Mouse (Mus musculus) forebrain, embryonic 12.5 days (tissue): ENCODE data around the gene Gata5. TPM values are rescaled to one million over a fixed set of nuclear protein-coding genes. Genes with fewer than 3 reads are reported as not detected.

Source experiments
- ATAC-seq: fragments of 200-750 bp; cut with Nextera tagmentation; 2 replicates; pipeline ENCODE4 v1.8.0; 2017; ENCODE audit warnings: moderate TSS enrichment; ENCODE audit not compliant: low FRiP score
- H3K27ac ChIP-seq: fragments of 300-500 bp; sonication (generic); 2 replicates; pipeline ENCODE4 v1.5.1; 2016; ENCODE audit warnings: mild to moderate bottlenecking
- H3K27me3 ChIP-seq: fragments of 300-500 bp; sonication (generic); 2 replicates; pipeline ENCODE4 v1.6.1; 2016; ENCODE audit warnings: mild to moderate bottlenecking
- H3K36me3 ChIP-seq: fragments of 300-500 bp; sonication (generic); replicated peaks from 2 replicates; pipeline ENCODE4 v1.6.1; 2016; ENCODE audit warnings: mild to moderate bottlenecking
- H3K4me1 ChIP-seq: fragments of 300-500 bp; sonication (generic); 2 replicates; pipeline ENCODE4 v1.6.1; 2016
- H3K4me2 ChIP-seq: fragments of 300-500 bp; sonication (generic); 2 replicates; pipeline ENCODE4 v1.6.1; 2016; ENCODE audit warnings: mild to moderate bottlenecking, moderate library complexity
- H3K4me3 ChIP-seq: fragments of 300-500 bp; sonication (generic); replicated peaks from 2 replicates; pipeline ENCODE4 v1.5.1; 2016; ENCODE audit warnings: mild to moderate bottlenecking
- H3K9ac ChIP-seq: fragments of 300-500 bp; sonication (generic); 2 replicates; pipeline ENCODE4 v1.6.1; 2016; ENCODE audit warnings: mild to moderate bottlenecking
- H3K9me3 ChIP-seq: fragments of 300-500 bp; sonication (generic); 2 replicates; pipeline ENCODE4 v1.6.1; 2016
- WGBS: fragments of 180-500 bp; shearing (Covaris S2); methylation state at CpG from one replicate; pipeline ENCODE4 v1.1.7; 2016; 5-methylcytosine and 5-hydroxymethylcytosine counted together
- polyA plus RNA-seq: library from polyadenylated mRNA; unstranded; fragments of >200 nt; fragmentation: Nextera tagmentation; extraction: Ambion mirVana; gene quantifications from 2 replicates; pipeline ENCODE4 v1.2.1, GENCODE M21; 2016

Gata5 gene
- polyA plus RNA-seq, 1 experiment from 2014 or later: not detected

- ATAC-seq: no peak
These were observed 28.5 kb downstream of the Gata5 start for GRCm38 (mm10) chr2:180306009-180306408.

GRCm38 (mm10) chr2:180305490-180305889 is 29.0 kb downstream of the Gata5 start:
- Histone ChIP-seq H3K4me2 (no peak overlapping the region), H3K27ac (no peak overlapping the region), H3K9me3 (no peaks in the 10 kb centered on the region), H3K27me3 (no peaks in the 10 kb centered on the region), H3K36me3 (no peaks in the 10 kb centered on the region), H3K4me3 (no peak overlapping the region), H3K4me1 (no peaks in the 10 kb centered on the region), H3K9ac (no peak overlapping the region)
- 86% methylated on average over 3 of the region's 3 CpGs for WGBS
- ATAC-seq: no peak

More at GRCm38 (mm10) chr2:180306009-180306408, 28.5 kb downstream of the Gata5 start:
- Histone ChIP-seq H3K27me3 (no peaks in the 10 kb centered on the region), H3K4me3 (no peak overlapping the region), H3K36me3 (no peaks in the 10 kb centered on the region), H3K9me3 (no peaks in the 10 kb centered on the region), H3K4me2 (no peak overlapping the region), H3K9ac (no peak overlapping the region), H3K4me1 (no peaks in the 10 kb centered on the region), H3K27ac (no peak overlapping the region)
- 82% methylated on average over 2 of the region's 2 CpGs for WGBS

- Histone ChIP-seq H3K36me3 (no peaks in the 10 kb centered on the region), H3K27me3 (no peaks in the 10 kb centered on the region), H3K4me2 (no peak overlapping the region), H3K4me3 (no peak overlapping the region), H3K9me3 (no peaks in the 10 kb centered on the region), H3K4me1 (no peaks in the 10 kb centered on the region), H3K27ac (no peak overlapping the region), H3K9ac (no peak overlapping the region)
- 59% methylated on average over 4 of the region's 4 CpGs for WGBS
- no peak for ATAC-seq
These were observed 29.9 kb downstream of the Gata5 start for GRCm38 (mm10) chr2:180304554-180304953.

- Histone ChIP-seq H3K36me3 (no peaks in the 10 kb centered on the region), H3K9ac (no peak overlapping the region), H3K4me2 (no peak overlapping the region), H3K27me3 (no peaks in the 10 kb centered on the region), H3K9me3 (no peaks in the 10 kb centered on the region), H3K4me1 (no peaks in the 10 kb centered on the region), H3K4me3 (no peak overlapping the region), H3K27ac (no peak overlapping the region)
- ATAC-seq: no peak
- 90% methylated on average over 12 of the region's 12 CpGs for WGBS
These were observed 31.0 kb downstream of the Gata5 start for GRCm38 (mm10) chr2:180303468-180303867.

GRCm38 (mm10) chr2:180302201-180302600 is 32.3 kb downstream of the Gata5 start:
- H3K9me3 ChIP-seq: no peaks in the 10 kb centered on the region
- no peaks in the 10 kb centered on the region for H3K27me3 ChIP-seq
- H3K4me3 ChIP-seq: no peak overlapping the region
- H3K27ac ChIP-seq: no peak overlapping the region
- no peaks in the 10 kb centered on the region for H3K4me1 ChIP-seq
- no peak overlapping the region for H3K9ac ChIP-seq
- H3K4me2 ChIP-seq: no peak overlapping the region
- no peak for ATAC-seq
- H3K36me3 ChIP-seq: no peaks in the 10 kb centered on the region
- WGBS: 85% methylated on average over 4 of the region's 4 CpGs

GRCm38 (mm10) chr2:180300771-180301170 is 33.7 kb downstream of the Gata5 start:
- Histone ChIP-seq H3K9me3 (no peaks in the 10 kb centered on the region), H3K27me3 (no peaks in the 10 kb centered on the region), H3K4me2 (no peak overlapping the region), H3K9ac (no peak overlapping the region), H3K27ac (no peak overlapping the region), H3K4me3 (no peak overlapping the region), H3K36me3 (no peaks in the 10 kb centered on the region), H3K4me1 (no peaks in the 10 kb centered on the region)
- ATAC-seq: no peak
- 73% methylated on average over 5 of the region's 5 CpGs for WGBS

- 84% methylated on average over 2 of the region's 2 CpGs for WGBS
- no peaks in the 10 kb centered on the region for H3K27me3 ChIP-seq
- H3K9ac ChIP-seq: no peak overlapping the region
- ATAC-seq: no peak
- H3K36me3 ChIP-seq: no peaks in the 10 kb centered on the region
- no peak overlapping the region for H3K4me3 ChIP-seq
- H3K4me2 ChIP-seq: no peak overlapping the region
- H3K9me3 ChIP-seq: no peaks in the 10 kb centered on the region
- H3K27ac ChIP-seq: no peak overlapping the region
- H3K4me1 ChIP-seq: no peaks in the 10 kb centered on the region
These were observed 34.2 kb downstream of the Gata5 start for GRCm38 (mm10) chr2:180300252-180300651.

- no peak for ATAC-seq
- no peaks in the 10 kb centered on the region for H3K36me3 ChIP-seq
- WGBS: 82% methylated on average over 8 of the region's 8 CpGs
These were observed 41.6 kb downstream of the Gata5 start for GRCm38 (mm10) chr2:180292906-180293305.

GRCm38 (mm10) chr2:180292026-180292425 is 42.5 kb downstream of the Gata5 start:
- H3K9ac ChIP-seq: no peak overlapping the region
- no peaks in the 10 kb centered on the region for H3K4me1 ChIP-seq
- no peak overlapping the region for H3K4me3 ChIP-seq
- no peak for ATAC-seq
- H3K36me3 ChIP-seq: no peaks in the 10 kb centered on the region
- no peak overlapping the region for H3K4me2 ChIP-seq
- H3K27ac ChIP-seq: no peak overlapping the region
- no peaks in the 10 kb centered on the region for H3K9me3 ChIP-seq
- 79% methylated on average over 4 of the region's 4 CpGs for WGBS
- 0 out of 2 replicates have a peak, but pooled peaks cover 8% of the 10 kb centered on the region for H3K27me3 ChIP-seq

More at GRCm38 (mm10) chr2:180292906-180293305, 41.6 kb downstream of the Gata5 start:
- no peaks in the 10 kb centered on the region for H3K9me3 ChIP-seq
- no peak overlapping the region for H3K4me2 ChIP-seq
- 0 out of 2 replicates have a peak, but pooled peaks cover 8% of the 10 kb centered on the region for H3K27me3 ChIP-seq
- no peak overlapping the region for H3K4me3 ChIP-seq
- no peak overlapping the region for H3K27ac ChIP-seq
- H3K9ac ChIP-seq: no peak overlapping the region
- H3K4me1 ChIP-seq: no peaks in the 10 kb centered on the region

- Histone ChIP-seq H3K4me2 (no peak overlapping the region), H3K4me1 (no peaks in the 10 kb centered on the region), H3K4me3 (no peak overlapping the region), H3K27ac (no peak overlapping the region), H3K9ac (no peak overlapping the region), H3K27me3 (0 out of 2 replicates have a peak, but pooled peaks cover 8% of the 10 kb centered on the region), H3K9me3 (no peaks in the 10 kb centered on the region), H3K36me3 (no peaks in the 10 kb centered on the region)
- WGBS: 90% methylated on average over 5 of the region's 5 CpGs
- no peak for ATAC-seq
These were observed 42.9 kb downstream of the Gata5 start for GRCm38 (mm10) chr2:180291566-180291965.

GRCm38 (mm10) chr2:180290503-180290902 is 44.0 kb downstream of the Gata5 start:
- Histone ChIP-seq H3K27ac (no peak overlapping the region), H3K4me2 (no peak overlapping the region), H3K9me3 (no peaks in the 10 kb centered on the region), H3K4me3 (no peak overlapping the region), H3K27me3 (0 out of 2 replicates have a peak, but pooled peaks cover 8% of the 10 kb centered on the region), H3K36me3 (no peaks in the 10 kb centered on the region), H3K4me1 (no peaks in the 10 kb centered on the region), H3K9ac (no peak overlapping the region)
- WGBS: 66% methylated on average over 6 of the region's 6 CpGs
- ATAC-seq: no peak

GRCm38 (mm10) chr2:180289440-180290108 is 44.9 kb downstream of the Gata5 start, which contains the start of gene Rbbp8nl:
Rbbp8nl (minus strand) TSS chr2:180289879.
- H3K4me1 ChIP-seq: no peaks in the 10 kb centered on the region
- H3K36me3 ChIP-seq: no peaks in the 10 kb centered on the region
- H3K27ac ChIP-seq: no peak within 1 kb of the TSS
- H3K9me3 ChIP-seq: no peaks in the 10 kb centered on the region
- 42% methylated on average over 16 of the region's 16 CpGs for WGBS
- no peak within 1 kb of the TSS for H3K4me3 ChIP-seq
- no peak for ATAC-seq
- no peak within 1 kb of the TSS for H3K4me2 ChIP-seq
- no peak within 1 kb of the TSS for H3K9ac ChIP-seq
- 0 out of 2 replicates have a peak, but pooled peaks cover 8% of the 10 kb centered on the region for H3K27me3 ChIP-seq

GRCm38 (mm10) chr2:180288966-180289365 is 45.5 kb downstream of the Gata5 start:
- H3K4me2 ChIP-seq: no peak overlapping the region
- no peak for ATAC-seq
- no peaks in the 10 kb centered on the region for H3K36me3 ChIP-seq
- H3K4me3 ChIP-seq: no peak overlapping the region
- 0 out of 2 replicates have a peak, but pooled peaks cover 8% of the 10 kb centered on the region for H3K27me3 ChIP-seq
- no peaks in the 10 kb centered on the region for H3K9me3 ChIP-seq
- WGBS: 64% methylated on average over 11 of the region's 11 CpGs
- H3K9ac ChIP-seq: no peak overlapping the region
- H3K4me1 ChIP-seq: no peaks in the 10 kb centered on the region
- no peak overlapping the region for H3K27ac ChIP-seq
